Mouse (Mus musculus) liver, embryonic 13.5 days (tissue): ENCODE results near the gene Gm3424. TPM values are rescaled to one million over a fixed set of nuclear protein-coding genes. Genes with fewer than 3 reads are reported as not detected.
"Not testable (repeated sequence)": the region's sequence is repeated elsewhere in the genome, so short reads cannot be mapped to it uniquely, and the experiment has no call there.

Experiments used
- ATAC-seq: fragments of 200-750 bp; cut with Nextera tagmentation; 2 replicates; pipeline ENCODE4 v1.8.0; 2017; ENCODE audit warnings: low read depth, mild to moderate bottlenecking, moderate number of reproducible peaks, moderate library complexity
- DNase-seq: peaks from one replicate; pipeline ENCODE4 v3.0.0; 2022
- H3K27ac ChIP-seq: fragments of 300-500 bp; sonication (generic); 2 replicates; pipeline ENCODE4 v1.5.1; 2015; ENCODE audit warnings: moderate library complexity, mild to moderate bottlenecking, inconsistent platforms
- H3K27me3 ChIP-seq: fragments of 300-500 bp; sonication (generic); 2 replicates; pipeline ENCODE4 v1.6.1; 2015; ENCODE audit warnings: mild to moderate bottlenecking, inconsistent platforms
- H3K36me3 ChIP-seq: fragments of 300-500 bp; sonication (generic); 2 replicates; pipeline ENCODE4 v1.6.1; 2015; ENCODE audit warnings: mild to moderate bottlenecking, inconsistent platforms
- H3K4me1 ChIP-seq: fragments of 300-500 bp; sonication (generic); replicated peaks from 2 replicates; pipeline ENCODE4 v1.6.1; 2015; ENCODE audit warnings: inconsistent platforms
- H3K4me2 ChIP-seq: fragments of 300-500 bp; sonication (generic); 2 replicates; pipeline ENCODE4 v1.6.1; 2015; ENCODE audit warnings: inconsistent platforms, mild to moderate bottlenecking, moderate library complexity
- H3K4me3 ChIP-seq: fragments of 300-500 bp; sonication (generic); replicated peaks from 2 replicates; pipeline ENCODE4 v1.5.1; 2015; ENCODE audit warnings: mild to moderate bottlenecking, inconsistent platforms
- H3K9ac ChIP-seq: fragments of 300-500 bp; sonication (generic); 2 replicates; pipeline ENCODE4 v1.6.1; 2015; ENCODE audit warnings: mild to moderate bottlenecking, inconsistent platforms
- H3K9me3 ChIP-seq: fragments of 300-500 bp; sonication (generic); replicated peaks from 2 replicates; pipeline ENCODE4 v1.6.1; 2016; ENCODE audit warnings: inconsistent platforms
- WGBS: fragments of 180-500 bp; shearing (Covaris S2); methylation state at CpG from one replicate; pipeline ENCODE4 v1.1.7; 2015; ENCODE audit not compliant: insufficient replicate concordance; 5-methylcytosine and 5-hydroxymethylcytosine counted together
- polyA plus RNA-seq: library from polyadenylated mRNA; unstranded; fragments of >200 nt; fragmentation: Nextera tagmentation; extraction: Ambion mirVana; gene quantifications from 2 replicates; pipeline ENCODE4 v1.2.1, GENCODE M21; 2015

Gene Gm3424
- polyA plus RNA-seq, result not detected in 2 replicates

DNA sequence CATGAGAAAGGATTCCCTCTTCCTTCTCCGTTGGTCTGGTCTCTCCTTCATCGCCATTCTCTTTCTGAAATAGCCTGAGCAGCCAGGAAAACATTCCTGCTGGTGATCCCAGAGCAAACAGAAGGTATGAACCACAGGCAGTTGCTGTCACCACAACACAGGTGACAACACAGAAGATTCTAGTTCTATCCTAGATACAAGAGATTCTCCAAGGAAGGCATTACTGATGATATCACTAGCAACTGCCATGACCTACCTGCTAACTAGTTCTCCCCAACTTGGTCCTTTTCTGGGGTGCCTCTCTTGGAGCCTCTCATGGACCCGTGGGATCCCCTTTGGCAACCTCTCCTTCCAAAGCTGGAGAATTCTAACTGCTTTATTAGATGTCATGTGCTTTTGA is at the start of gene Gm3424:
Gene Gm3424 (minus strand): TSS at position 101 of the 400 bp plus-strand sequence.
- not testable (repeated sequence) for DNase-seq, H3K27me3 ChIP-seq, H3K4me1 ChIP-seq, H3K36me3 ChIP-seq, H3K9me3 ChIP-seq, H3K9ac ChIP-seq, ATAC-seq, H3K4me2 ChIP-seq, H3K4me3 ChIP-seq, H3K27ac ChIP-seq
- no CpG with 5 or more reads among the region's 3 CpGs for WGBS

DNA sequence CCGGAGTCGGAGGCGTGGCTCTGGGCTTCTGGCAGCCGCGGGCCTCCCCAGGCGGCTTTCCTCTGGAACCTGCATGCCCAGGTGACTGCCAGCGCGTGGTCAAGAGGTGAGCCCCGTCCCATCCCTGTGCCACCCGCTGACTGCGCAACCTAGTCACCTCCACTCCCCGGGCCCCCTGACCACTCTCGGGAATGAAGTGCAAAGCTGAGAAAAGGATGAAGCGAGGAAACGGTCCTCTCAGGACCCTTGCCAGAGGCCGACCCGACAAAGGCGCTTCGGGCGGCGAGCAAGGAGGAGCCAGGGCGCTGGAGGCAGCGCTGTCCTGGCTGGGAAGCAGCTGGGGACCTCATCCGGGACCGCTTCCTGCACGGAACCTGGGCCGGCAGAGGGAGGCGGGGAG is 49.7 kb upstream of the Gm3424 start:
- not testable (repeated sequence) for H3K36me3 ChIP-seq, DNase-seq, H3K27ac ChIP-seq, H3K27me3 ChIP-seq, H3K4me1 ChIP-seq, ATAC-seq, H3K9me3 ChIP-seq, H3K4me3 ChIP-seq, H3K9ac ChIP-seq
- 4% methylated on average over 21 of the region's 28 CpGs for WGBS
- H3K4me2 ChIP-seq, result peak overlapping the region; percentile 29; the same call in 1 of the 2 replicates

DNA sequence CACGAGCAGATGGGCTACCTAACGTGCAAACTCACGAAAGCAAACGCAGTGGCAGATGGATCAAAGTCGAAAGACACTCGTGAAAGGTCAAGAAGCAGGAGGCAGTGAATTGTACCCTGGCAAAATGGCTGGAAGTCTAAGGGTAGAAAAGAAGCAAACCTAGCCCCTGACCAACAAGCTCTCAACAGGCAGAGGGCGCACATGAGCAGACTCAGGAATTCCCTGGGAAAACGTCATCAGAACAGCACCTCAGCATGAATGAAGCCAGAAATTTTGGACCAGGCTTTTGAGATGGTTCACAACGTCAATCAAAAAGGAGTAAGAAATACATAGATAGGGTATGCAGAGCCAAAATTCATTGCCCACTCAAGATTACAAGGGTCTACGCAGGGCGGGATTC is 49.0 kb upstream of the Gm3424 start:
- WGBS, result 7% methylated on average over 7 of the region's 11 CpGs
- H3K4me1 ChIP-seq, H3K9ac ChIP-seq, H3K27ac ChIP-seq, ATAC-seq, H3K4me2 ChIP-seq, H3K9me3 ChIP-seq, H3K27me3 ChIP-seq, H3K36me3 ChIP-seq, DNase-seq, H3K4me3 ChIP-seq: not testable (repeated sequence)

DNA sequence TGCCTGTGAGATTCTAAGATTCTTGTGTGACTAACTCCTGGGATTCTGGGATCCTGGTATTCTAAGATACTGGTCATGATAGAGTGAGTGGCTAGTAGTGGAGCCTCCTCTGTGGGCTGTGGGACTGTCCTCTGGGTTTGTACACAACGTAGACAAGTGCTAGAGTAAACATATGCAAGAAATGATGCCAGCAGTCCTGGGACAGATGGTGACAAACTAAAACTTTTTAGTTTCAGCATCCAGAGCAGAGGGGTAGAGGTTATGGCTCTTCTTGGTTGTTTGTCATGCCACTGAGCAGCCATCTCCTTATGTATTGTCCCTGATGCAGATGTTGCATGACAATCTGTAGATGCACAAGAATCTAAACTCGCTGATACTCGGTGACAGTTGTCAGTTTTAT is 25.8 kb upstream of the Gm3424 start:
- H3K4me1 ChIP-seq, H3K27me3 ChIP-seq, DNase-seq, ATAC-seq, H3K9me3 ChIP-seq, H3K4me3 ChIP-seq, H3K4me2 ChIP-seq, H3K27ac ChIP-seq, H3K36me3 ChIP-seq, H3K9ac ChIP-seq: not testable (repeated sequence)
- WGBS, result 56% methylated on average over 3 of the region's 3 CpGs

DNA sequence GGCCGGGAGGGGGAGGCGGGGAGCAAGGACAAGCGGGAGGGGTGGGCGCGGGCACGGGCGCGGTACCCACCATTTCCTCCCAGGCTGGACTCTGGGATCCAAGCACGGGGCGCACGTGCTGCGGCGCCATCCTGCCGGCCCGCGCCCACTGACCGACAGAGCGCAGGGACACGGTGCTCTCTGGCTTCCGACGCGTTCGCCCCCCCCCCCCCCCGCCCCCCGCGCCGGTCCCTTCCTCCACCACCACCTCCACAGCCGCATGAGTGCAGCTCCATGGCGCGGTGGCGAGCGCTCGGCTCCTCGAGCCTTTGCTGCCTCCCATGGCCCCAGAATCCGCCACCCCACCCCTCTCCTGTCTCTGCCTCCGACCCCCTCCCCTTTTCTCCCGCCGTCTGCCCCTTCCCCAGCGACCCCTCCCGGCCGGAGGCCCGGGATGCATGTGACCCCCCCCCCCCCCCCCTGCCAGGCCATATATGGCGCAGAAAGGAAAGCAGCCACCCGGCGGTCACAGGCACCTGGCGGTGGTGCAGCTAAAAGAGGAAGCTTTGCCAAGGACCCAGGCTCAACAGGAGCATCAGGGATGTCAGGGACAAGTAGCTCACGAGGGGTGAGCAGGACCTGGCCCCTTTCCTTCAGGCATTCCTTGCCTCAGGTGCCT is 17.3 kb downstream of the Gm3424 start:
- not testable (repeated sequence) for H3K27me3 ChIP-seq, H3K4me2 ChIP-seq, H3K27ac ChIP-seq, ATAC-seq, H3K9ac ChIP-seq, H3K4me3 ChIP-seq, DNase-seq, H3K36me3 ChIP-seq, H3K4me1 ChIP-seq, H3K9me3 ChIP-seq
- no CpG with 5 or more reads among the region's 47 CpGs for WGBS

DNA sequence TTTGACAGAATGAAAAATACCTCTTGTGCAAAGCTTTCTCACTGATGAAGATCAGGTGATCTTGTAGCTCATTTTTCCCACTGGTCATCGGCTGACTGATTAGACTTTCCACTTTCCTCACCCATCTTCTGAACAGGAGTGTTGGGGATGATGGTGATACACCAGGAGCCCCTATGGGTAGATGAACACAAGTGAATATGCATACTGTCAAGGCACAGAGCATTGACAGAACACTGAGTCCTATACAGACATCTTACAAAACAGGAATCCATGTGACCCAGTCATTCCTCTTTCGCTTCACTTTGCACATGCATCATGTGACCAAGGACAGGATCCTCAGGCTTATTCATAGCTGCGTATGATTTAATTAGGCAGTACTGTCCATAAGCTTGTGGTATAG is 22.2 kb downstream of the Gm3424 start, which contains the start of gene Gm3383:
Gene Gm3383 (minus strand): TSS at position 101 of the 400 bp plus-strand sequence.
- DNase-seq, ATAC-seq, H3K27me3 ChIP-seq, H3K4me1 ChIP-seq, H3K36me3 ChIP-seq, H3K27ac ChIP-seq, H3K4me3 ChIP-seq, H3K4me2 ChIP-seq, H3K9me3 ChIP-seq, H3K9ac ChIP-seq: not testable (repeated sequence)
- WGBS, result no CpG with 5 or more reads among the region's 3 CpGs

Other genes with a start within 250 kb of the Gm3424 start
- not detected in 2 replicates for gene Gm8265, start 197.3 kb downstream of the Gm3424 start, polyA plus RNA-seq
- gene Gm9603, start 142.9 kb downstream of the Gm3424 start, polyA plus RNA-seq, result not detected in 2 replicates
- gene Gm3373, start 88.8 kb downstream of the Gm3424 start, polyA plus RNA-seq, result not detected in 2 replicates
- gene Gm3383, start 22.3 kb downstream of the Gm3424 start, polyA plus RNA-seq, result not detected in 2 replicates
- gene Gm8237, start 50.1 kb upstream of the Gm3424 start, polyA plus RNA-seq, result not detected in 2 replicates
- not detected in 2 replicates for gene Gm3248, start 131.4 kb upstream of the Gm3424 start, polyA plus RNA-seq
- gene Gm3453, start 148.8 kb upstream of the Gm3424 start, polyA plus RNA-seq, result not detected in 2 replicates
- gene Gm6337, start 227.9 kb upstream of the Gm3424 start, polyA plus RNA-seq, result not detected in 2 replicates